Mouse (Mus musculus) heart, embryonic 16.5 days (tissue): Measurements from ENCODE around the gene Sema3g. TPM values are rescaled to one million over a fixed set of nuclear protein-coding genes. Genes with fewer than 3 reads are reported as not detected.
A peak's percentile ranks its signal among the peaks of the same experiment; 100 is the strongest.

ENCODE experiments used
- ATAC-seq: fragments of 200-750 bp; cut with Nextera tagmentation; replicated peaks from 2 replicates; pipeline ENCODE4 v1.8.0; 2017; ENCODE audit warnings: moderate number of reproducible peaks; ENCODE audit not compliant: insufficient read depth, low FRiP score; ENCODE audit errors: extremely low read depth
- H3K27ac ChIP-seq: fragments of 300-500 bp; sonication (generic); 2 replicates; pipeline ENCODE4 v1.5.1; 2014; ENCODE audit warnings: mild to moderate bottlenecking, low read length, control low read depth, moderate library complexity
- H3K27me3 ChIP-seq: fragments of 300-500 bp; sonication (generic); 2 replicates; pipeline ENCODE4 v1.6.1; 2014; ENCODE audit warnings: low read length, mixed read lengths; ENCODE audit not compliant: control insufficient read depth, insufficient read depth
- H3K36me3 ChIP-seq: fragments of 300-500 bp; sonication (generic); 2 replicates; pipeline ENCODE4 v1.6.1; 2014; ENCODE audit not compliant: control insufficient read depth, insufficient read depth
- H3K4me1 ChIP-seq: fragments of 300-500 bp; sonication (generic); 2 replicates; pipeline ENCODE4 v1.6.1; 2014; ENCODE audit warnings: low read length, mixed read lengths; ENCODE audit not compliant: control insufficient read depth, insufficient read depth
- H3K4me2 ChIP-seq: fragments of 300-500 bp; sonication (generic); 2 replicates; pipeline ENCODE4 v1.6.1; 2014; ENCODE audit warnings: low read depth, mild to moderate bottlenecking, control low read depth, low read length
- H3K4me3 ChIP-seq: fragments of 300-500 bp; sonication (generic); 2 replicates; pipeline ENCODE4 v1.5.1; 2014; ENCODE audit warnings: mild to moderate bottlenecking, control low read depth, low read length
- H3K9ac ChIP-seq: fragments of 300-500 bp; sonication (generic); 2 replicates; pipeline ENCODE4 v1.6.1; 2014; ENCODE audit warnings: low read length, control low read depth
- H3K9me3 ChIP-seq: fragments of 300-500 bp; sonication (generic); replicated peaks from 2 replicates; pipeline ENCODE4 v1.6.1; 2016; ENCODE audit warnings: low read length; ENCODE audit not compliant: control insufficient read depth
- WGBS: fragments of 180-500 bp; shearing (Covaris S2); extraction: QIAGEN DNeasy Blood & Tissue Kit; methylation state at CpG from one replicate; pipeline ENCODE4 v1.1.7; 2014; 5-methylcytosine and 5-hydroxymethylcytosine counted together
- polyA plus RNA-seq: library from polyadenylated mRNA; unstranded; fragments of >200 nt; fragmentation: Nextera tagmentation; extraction: Ambion mirVana; gene quantifications from 2 replicates; pipeline ENCODE4 v1.2.1, GENCODE M21; 2015

Gene Sema3g
- polyA plus RNA-seq, 1 experiment from 2014 or later = 0.97 TPM

- H3K27me3 ChIP-seq = no peaks in the 10 kb centered on the region
- no peak overlapping the region for H3K4me3 ChIP-seq
- H3K9ac ChIP-seq = no peak overlapping the region
- ATAC-seq = no peak
- H3K27ac ChIP-seq = peak overlapping the region; percentile 53
- 72% methylated on average over 13 of the region's 13 CpGs for WGBS
- H3K36me3 ChIP-seq = no peaks in the 10 kb centered on the region
- peaks cover 17% of the 10 kb centered on the region for H3K4me1 ChIP-seq
- H3K4me2 ChIP-seq = no peak overlapping the region
- no peaks in the 10 kb centered on the region for H3K9me3 ChIP-seq
Measured at GRCm38 (mm10) chr14:31232404-31233069, 14.9 kb downstream of the Sema3g start.

GRCm38 (mm10) chr14:31233070-31233995 is 15.7 kb downstream of the Sema3g start:
- no peaks in the 10 kb centered on the region for H3K9me3 ChIP-seq
- 69% methylated on average over 14 of the region's 14 CpGs for WGBS
- no peak overlapping the region for H3K4me3 ChIP-seq
- H3K9ac ChIP-seq = no peak overlapping the region
- H3K4me2 ChIP-seq = no peak overlapping the region
- H3K27ac ChIP-seq = peak overlapping the region; percentile 67
- peaks cover 17% of the 10 kb centered on the region for H3K4me1 ChIP-seq
- no peaks in the 10 kb centered on the region for H3K27me3 ChIP-seq
- ATAC-seq = peak; percentile 15; the same call in 1 of the 2 replicates
- no peaks in the 10 kb centered on the region for H3K36me3 ChIP-seq

DNA sequence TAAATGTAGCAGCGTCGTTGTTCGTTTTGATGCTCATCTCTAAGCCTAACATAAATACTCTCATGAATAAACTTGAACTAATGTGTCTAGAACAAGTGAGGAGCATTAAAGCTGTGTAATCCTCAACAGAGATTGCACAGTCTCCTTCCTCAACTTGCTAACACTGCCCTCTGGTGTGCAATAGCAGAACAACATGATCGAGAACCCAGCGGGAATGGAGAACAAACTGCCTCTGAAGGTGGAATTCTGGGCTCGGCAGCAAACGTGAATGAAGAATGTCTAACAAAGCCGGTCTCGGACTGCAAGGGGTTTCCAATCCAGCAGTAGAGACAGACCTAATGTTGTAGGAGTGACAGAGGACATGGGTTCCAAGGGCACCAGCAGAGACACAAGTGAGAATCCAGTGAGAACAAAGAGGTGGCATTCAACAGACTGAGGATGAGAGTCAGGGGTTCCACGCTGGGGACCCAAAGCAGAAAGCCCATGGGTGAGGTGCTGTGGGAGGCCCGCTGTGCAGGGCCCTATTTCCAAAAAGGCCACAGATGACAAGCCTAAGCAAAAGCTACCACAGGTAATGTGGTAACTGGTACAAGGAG is 16.4 kb downstream of the Sema3g start:
- WGBS = 14% methylated on average over 11 of the region's 11 CpGs
- H3K9ac ChIP-seq = peak overlapping the region; percentile 47; the same call in 1 of the 2 replicates
- ATAC-seq = no peak

DNA sequence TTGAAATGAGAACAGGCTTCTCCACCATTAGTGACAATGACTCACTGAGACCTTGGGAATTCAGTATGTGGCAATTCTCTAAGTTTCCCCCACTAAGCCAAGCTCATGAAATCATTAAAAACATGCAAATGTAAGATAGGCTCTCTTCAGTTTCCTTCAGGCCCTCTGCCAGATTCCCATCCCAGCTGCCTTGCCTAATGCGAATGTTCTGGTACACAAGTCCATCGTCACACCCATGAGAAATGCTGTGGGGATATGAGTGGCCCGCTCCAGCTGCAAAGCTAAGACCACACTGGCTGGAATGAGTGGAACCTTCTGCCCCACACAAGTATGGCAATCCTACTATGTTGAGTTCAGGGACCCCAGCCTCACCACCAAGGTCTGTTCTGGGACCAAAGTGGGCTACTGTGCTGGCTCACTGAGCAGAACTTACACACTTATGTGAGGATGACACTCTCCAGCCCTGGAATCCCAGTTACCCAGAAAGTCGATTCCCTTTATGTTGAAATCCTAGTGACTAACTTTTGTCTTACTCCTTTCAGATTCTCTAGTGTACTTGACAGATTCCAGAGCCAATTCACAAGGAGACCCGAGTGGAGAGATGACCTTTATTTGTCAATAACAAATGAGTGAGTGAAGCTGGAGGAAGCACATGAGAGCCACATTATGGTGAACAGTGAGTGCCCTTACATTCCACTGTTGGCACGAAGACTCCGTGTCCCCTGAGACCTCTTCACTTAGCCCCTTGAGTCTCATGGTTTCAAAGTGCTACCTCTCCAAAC is 19.6 kb downstream of the Sema3g start:
- no peaks in the 10 kb centered on the region for H3K9me3 ChIP-seq
- no peak overlapping the region for H3K4me3 ChIP-seq
- no peak overlapping the region for H3K27ac ChIP-seq
- H3K27me3 ChIP-seq = no peaks in the 10 kb centered on the region
- H3K4me1 ChIP-seq = 0 out of 2 replicates have a peak, but pooled peaks cover 3% of the 10 kb centered on the region
- no peak overlapping the region for H3K9ac ChIP-seq
- 67% methylated on average over 7 of the region's 7 CpGs for WGBS
- H3K36me3 ChIP-seq = no peaks in the 10 kb centered on the region
- no peak for ATAC-seq
- H3K4me2 ChIP-seq = no peak overlapping the region

More for the DNA sequence above, 16.4 kb downstream of the Sema3g start:
- Histone ChIP-seq H3K4me1 (peaks cover 17% of the 10 kb centered on the region), H3K4me3 (no peak overlapping the region), H3K9me3 (no peaks in the 10 kb centered on the region), H3K36me3 (no peaks in the 10 kb centered on the region), H3K27me3 (no peaks in the 10 kb centered on the region), H3K4me2 (no peak overlapping the region), H3K27ac (no peak overlapping the region; the same call in 1 of the 2 replicates)

DNA sequence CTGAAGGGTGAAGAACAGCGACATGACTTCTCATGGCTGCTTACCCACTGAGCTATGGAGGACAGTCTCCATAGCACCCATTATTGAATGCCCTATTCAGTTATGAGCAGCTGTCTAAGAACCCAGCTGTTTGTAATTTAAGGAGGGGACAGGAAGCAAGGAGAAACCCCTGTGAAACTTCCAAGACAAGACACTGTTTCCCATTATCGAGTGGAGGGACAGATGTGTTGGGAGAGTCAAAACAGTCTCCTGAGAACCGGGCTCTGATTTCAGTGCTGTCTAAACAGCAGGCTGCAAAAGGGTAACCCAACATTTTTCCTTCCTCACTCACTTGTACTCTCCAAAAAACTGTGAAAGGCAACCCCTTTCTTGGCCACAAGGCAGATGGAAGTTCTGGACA is 22.9 kb downstream of the Sema3g start:
- no peak overlapping the region for H3K9ac ChIP-seq
- H3K4me2 ChIP-seq = no peak overlapping the region
- 65% methylated on average over 3 of the region's 3 CpGs for WGBS
- H3K4me1 ChIP-seq = no peaks in the 10 kb centered on the region
- no peaks in the 10 kb centered on the region for H3K9me3 ChIP-seq
- ATAC-seq = no peak
- H3K36me3 ChIP-seq = no peaks in the 10 kb centered on the region
- H3K27me3 ChIP-seq = no peaks in the 10 kb centered on the region
- no peak overlapping the region for H3K27ac ChIP-seq
- no peak overlapping the region for H3K4me3 ChIP-seq

GRCm38 (mm10) chr14:31244777-31245176 is 27.1 kb downstream of the Sema3g start:
- WGBS = 76% methylated on average over 1 of the region's 1 CpGs
- no peak for ATAC-seq

DNA sequence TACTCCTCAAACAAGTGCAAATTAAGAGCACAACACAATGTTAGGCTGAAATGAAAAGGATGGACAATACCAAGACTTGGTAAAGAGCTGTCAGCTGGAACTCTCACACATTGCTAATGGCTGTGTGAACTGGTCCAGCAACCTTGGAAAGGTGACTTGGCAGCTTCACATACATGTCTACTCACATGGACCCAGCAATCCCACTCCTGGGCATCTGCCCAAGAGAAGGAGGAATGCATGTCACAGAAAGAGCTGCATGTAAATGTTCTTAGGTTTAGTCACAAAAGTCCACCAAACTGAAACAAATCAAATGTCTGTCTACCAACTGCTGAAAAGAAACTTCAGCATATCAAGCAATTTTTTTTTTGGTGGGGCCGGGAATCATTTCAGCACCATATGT is 28.3 kb downstream of the Sema3g start:
- H3K27ac ChIP-seq = peak overlapping the region; percentile 51
- no peaks in the 10 kb centered on the region for H3K9me3 ChIP-seq
- no peaks in the 10 kb centered on the region for H3K36me3 ChIP-seq
- no peak overlapping the region for H3K4me2 ChIP-seq
- no peak overlapping the region for H3K4me3 ChIP-seq
- peaks cover 13% of the 10 kb centered on the region for H3K4me1 ChIP-seq
- no peak for ATAC-seq
- H3K27me3 ChIP-seq = no peaks in the 10 kb centered on the region
- no peak overlapping the region; the same call in 1 of the 2 replicates for H3K9ac ChIP-seq
- 26% methylated on average over 1 of the region's 1 CpGs for WGBS

More at GRCm38 (mm10) chr14:31244777-31245176, 27.1 kb downstream of the Sema3g start:
- H3K9me3 ChIP-seq = no peaks in the 10 kb centered on the region
- H3K4me3 ChIP-seq = no peak overlapping the region
- H3K9ac ChIP-seq = no peak overlapping the region
- no peak overlapping the region for H3K27ac ChIP-seq
- H3K36me3 ChIP-seq = no peaks in the 10 kb centered on the region
- no peak overlapping the region for H3K4me2 ChIP-seq
- peaks cover 8% of the 10 kb centered on the region for H3K4me1 ChIP-seq
- no peaks in the 10 kb centered on the region for H3K27me3 ChIP-seq

DNA sequence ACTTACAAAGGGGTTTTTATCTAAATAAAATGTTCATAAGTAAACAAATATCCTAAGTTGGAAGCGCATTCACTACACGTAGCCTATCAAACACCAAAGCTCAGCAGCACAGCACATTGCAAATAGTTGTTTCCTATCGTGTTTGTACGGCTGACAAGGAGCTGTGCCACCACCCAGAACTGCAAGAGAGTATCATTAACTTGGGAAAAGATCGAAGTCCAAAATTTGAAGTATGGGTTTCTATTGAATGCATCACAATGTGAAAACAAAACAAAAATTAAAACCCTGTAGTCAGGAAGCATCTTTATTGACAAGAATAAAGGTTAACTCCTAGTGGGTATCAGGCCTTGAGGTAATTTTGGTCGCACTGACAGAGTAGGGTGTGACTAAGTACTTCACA is 30.7 kb downstream of the Sema3g start:
- 92% methylated on average over 6 of the region's 6 CpGs for WGBS
- H3K27me3 ChIP-seq = no peaks in the 10 kb centered on the region
- no peak overlapping the region for H3K4me3 ChIP-seq
- no peak overlapping the region for H3K27ac ChIP-seq
- H3K4me1 ChIP-seq = peaks cover 22% of the 10 kb centered on the region
- no peak overlapping the region for H3K4me2 ChIP-seq
- no peak for ATAC-seq
- peaks cover 7% of the 10 kb centered on the region; the same call in 1 of the 2 replicates for H3K36me3 ChIP-seq
- H3K9ac ChIP-seq = no peak overlapping the region
- no peaks in the 10 kb centered on the region for H3K9me3 ChIP-seq
